Mouse (Mus musculus) stomach, postnatal 0 days (tissue): Measurements from ENCODE around the gene Zfp119b. TPM values are rescaled to one million over a fixed set of nuclear protein-coding genes. Genes with fewer than 3 reads are reported as not detected.

ENCODE experiments used
- ATAC-seq: fragments of 200-750 bp; cut with Nextera tagmentation; 2 replicates; pipeline ENCODE4 v1.8.0; 2017; ENCODE audit not compliant: low FRiP score, low TSS enrichment
- DNase-seq: peaks from one replicate; pipeline ENCODE4 v3.0.0-alpha.2; 2016; ENCODE audit warnings: low spot score
- H3K27ac ChIP-seq: fragments of 300-500 bp; sonication (generic); replicated peaks from 2 replicates; pipeline ENCODE4 v1.5.1; 2014; ENCODE audit warnings: mild to moderate bottlenecking, control low read depth
- H3K27me3 ChIP-seq: fragments of 300-500 bp; sonication (generic); 2 replicates; pipeline ENCODE4 v1.6.1; 2014; ENCODE audit warnings: low read length; ENCODE audit not compliant: control insufficient read depth, insufficient read depth
- H3K36me3 ChIP-seq: fragments of 300-500 bp; sonication (generic); 2 replicates; pipeline ENCODE4 v1.6.1; 2014; ENCODE audit warnings: low read length, mixed read lengths; ENCODE audit not compliant: control insufficient read depth, insufficient read depth
- H3K4me1 ChIP-seq: fragments of 300-500 bp; sonication (generic); replicated peaks from 2 replicates; pipeline ENCODE4 v1.6.1; 2014; ENCODE audit warnings: antibody characterized with exemption; ENCODE audit not compliant: control insufficient read depth, insufficient read depth
- H3K4me2 ChIP-seq: fragments of 300-500 bp; sonication (generic); replicated peaks from 2 replicates; pipeline ENCODE4 v1.6.1; 2014; ENCODE audit warnings: low read depth, mild to moderate bottlenecking, control low read depth, moderate library complexity
- H3K4me3 ChIP-seq: fragments of 300-500 bp; sonication (generic); 2 replicates; pipeline ENCODE4 v1.5.1; 2014; ENCODE audit warnings: low read depth, low read length, control low read depth
- H3K9ac ChIP-seq: fragments of 300-500 bp; sonication (generic); 2 replicates; pipeline ENCODE4 v1.6.1; 2014; ENCODE audit warnings: mild to moderate bottlenecking, low read length, control low read depth, mixed read lengths
- H3K9me3 ChIP-seq: fragments of 300-500 bp; sonication (generic); 2 replicates; pipeline ENCODE4 v1.6.1; 2016; ENCODE audit warnings: low read length; ENCODE audit not compliant: control insufficient read depth
- CTCF ChIP-seq: IDR thresholded peaks from 2 replicates; pipeline ENCODE4 v1.5.1; 2016; ENCODE audit warnings: antibody characterized with exemption, low read depth, mild to moderate bottlenecking, moderate library complexity
- EP300 ChIP-seq: optimal IDR thresholded peaks from 2 replicates; pipeline ENCODE3; 2016; ENCODE audit warnings: antibody characterized with exemption
- WGBS: fragments of 180-500 bp; shearing (Covaris S2); extraction: QIAGEN DNeasy Blood & Tissue Kit; methylation state at CpG from one replicate; pipeline ENCODE4 v1.1.7; 2014; 5-methylcytosine and 5-hydroxymethylcytosine counted together
- polyA plus RNA-seq: library from polyadenylated mRNA; unstranded; fragments of >200 nt; fragmentation: Nextera tagmentation; extraction: Ambion mirVana; gene quantifications from 2 replicates; pipeline ENCODE4 v1.2.1, GENCODE M21; 2015

The Zfp119b gene
- polyA plus RNA-seq = 4.9 and 5.8 TPM in 2 replicates

DNA sequence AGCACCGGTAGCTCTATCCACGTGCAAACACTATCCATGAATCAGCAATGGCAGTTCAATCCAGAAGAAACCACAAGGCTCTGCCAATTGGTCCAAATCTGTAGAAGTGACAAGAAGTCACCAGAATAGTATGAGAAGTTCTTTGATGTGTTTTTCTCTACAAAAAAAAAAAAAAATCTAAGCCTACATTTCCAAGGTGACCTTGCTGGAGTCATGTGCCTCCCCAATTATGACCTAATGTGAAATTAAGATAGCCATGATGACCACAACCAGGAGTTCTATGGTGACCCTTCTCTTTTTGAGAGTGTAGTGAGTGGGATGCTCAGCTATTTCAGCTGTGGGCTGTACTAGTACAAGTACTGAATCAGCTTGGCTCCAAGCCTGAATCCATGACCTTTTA is at the start of gene Zfp119b:
TSS of gene Zfp119b (minus strand) at position 101 of the 400 bp plus-strand sequence.
- no peaks in the 10 kb centered on the region for H3K4me1 ChIP-seq
- 82% methylated on average over 2 of the region's 2 CpGs for WGBS
- no peak within 1 kb of the TSS for H3K9ac ChIP-seq
- no peak for TF ChIP-seq EP300
- TF ChIP-seq CTCF = no peak
- DNase-seq = no peak
- no peaks in the 10 kb centered on the region for H3K36me3 ChIP-seq
- H3K27ac ChIP-seq = no peak within 1 kb of the TSS
- H3K4me2 ChIP-seq = no peak within 1 kb of the TSS
- H3K9me3 ChIP-seq = no peaks in the 10 kb centered on the region
- H3K27me3 ChIP-seq = no peaks in the 10 kb centered on the region
- no peak within 1 kb of the TSS for H3K4me3 ChIP-seq
- ATAC-seq = no peak

DNA sequence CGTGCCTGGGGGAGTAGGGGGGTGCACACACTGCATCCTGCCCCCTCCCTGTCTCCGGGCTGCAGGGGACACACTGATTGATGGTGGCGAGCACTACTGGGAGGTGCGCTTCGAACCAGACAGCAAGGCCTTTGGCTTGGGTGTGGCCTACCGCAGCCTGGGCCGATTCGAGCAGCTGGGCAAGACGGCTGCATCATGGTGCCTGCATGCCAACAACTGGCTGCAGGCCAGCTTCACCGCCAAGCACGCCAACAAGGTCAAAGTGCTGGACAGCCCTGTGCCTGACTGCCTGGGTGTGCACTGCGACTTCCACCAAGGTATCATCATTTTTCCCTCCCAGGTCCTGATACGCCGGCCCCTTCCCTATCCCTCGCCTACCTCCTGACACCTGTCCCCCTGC is 46.7 kb upstream of the Zfp119b start:
- TF ChIP-seq EP300 (no peak), CTCF (no peak)
- Histone ChIP-seq H3K36me3 (no peaks in the 10 kb centered on the region; the same call in 1 of the 2 replicates), H3K4me2 (no peak overlapping the region), H3K9ac (no peak overlapping the region), H3K27ac (no peak overlapping the region), H3K4me1 (no peaks in the 10 kb centered on the region), H3K4me3 (no peak overlapping the region), H3K27me3 (no peaks in the 10 kb centered on the region), H3K9me3 (no peaks in the 10 kb centered on the region)
- DNase-seq = no peak
- 77% methylated on average over 15 of the region's 15 CpGs for WGBS
- ATAC-seq = peak; percentile 30; the same call in 1 of the 2 replicates

DNA sequence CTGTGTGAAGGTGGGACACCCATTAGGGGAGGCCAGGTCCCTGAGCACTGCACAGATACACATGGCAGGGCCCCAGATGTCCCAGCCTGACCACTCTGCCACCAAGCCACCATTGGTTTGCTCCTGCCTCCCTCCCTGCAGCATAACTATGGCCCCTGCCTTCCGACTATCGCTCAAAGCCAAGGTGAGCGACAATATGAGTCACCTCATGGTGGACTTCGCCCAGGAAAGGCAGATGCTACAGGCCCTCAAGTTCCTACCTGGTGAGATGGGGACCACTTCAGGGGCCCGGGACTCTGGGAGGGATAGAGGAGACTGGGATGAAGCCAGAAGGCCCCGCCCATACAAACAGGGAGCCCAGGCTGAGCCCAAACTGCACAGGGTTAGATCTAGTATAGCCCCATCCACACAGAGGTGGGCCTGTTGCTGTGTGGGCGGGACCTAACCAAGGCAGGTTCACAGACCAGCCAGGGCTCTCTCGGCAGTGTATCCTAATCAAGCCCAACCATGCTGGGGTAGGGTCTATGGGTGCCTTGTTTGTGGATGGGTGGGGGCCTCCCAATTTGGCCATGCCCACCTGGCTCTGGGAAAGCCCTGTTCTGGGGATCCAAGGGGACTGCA is 41.1 kb upstream of the Zfp119b start:
- no peaks in the 10 kb centered on the region for H3K9me3 ChIP-seq
- H3K4me1 ChIP-seq = no peaks in the 10 kb centered on the region
- no peak overlapping the region for H3K4me2 ChIP-seq
- 72% methylated on average over 8 of the region's 8 CpGs for WGBS
- TF ChIP-seq CTCF (no peak), EP300 (no peak)
- no peaks in the 10 kb centered on the region for H3K36me3 ChIP-seq
- no peak overlapping the region for H3K27ac ChIP-seq
- no peak overlapping the region for H3K9ac ChIP-seq
- no peaks in the 10 kb centered on the region; the same call in 1 of the 2 replicates for H3K27me3 ChIP-seq
- DNase-seq (no peak), ATAC-seq (peak; percentile 36)
- no peak overlapping the region for H3K4me3 ChIP-seq

- WGBS = 9% methylated on average over 29 of the region's 35 CpGs
- DNase-seq (peak; percentile 29), ATAC-seq (no peak; the same call in 1 of the 2 replicates)
- H3K27me3 ChIP-seq = no peaks in the 10 kb centered on the region; the same call in 1 of the 2 replicates
- H3K4me2 ChIP-seq = peak within 1 kb of the TSS; percentile 52
- no peaks in the 10 kb centered on the region for H3K4me1 ChIP-seq
- TF ChIP-seq CTCF = no peak
- no peak for TF ChIP-seq EP300
- peak within 1 kb of the TSS; percentile 43; the same call in 1 of the 2 replicates for H3K9ac ChIP-seq
- no peaks in the 10 kb centered on the region for H3K9me3 ChIP-seq
- H3K36me3 ChIP-seq = no peaks in the 10 kb centered on the region
- H3K4me3 ChIP-seq = peak within 1 kb of the TSS; percentile 30
- H3K27ac ChIP-seq = no peak within 1 kb of the TSS
Observed at GRCm38 (mm10) chr17:55986030-55986961, 37.0 kb upstream of the Zfp119b start, which contains the start of gene Fsd1. Gene Fsd1 (plus strand): TSS chr17:55986509.

DNA sequence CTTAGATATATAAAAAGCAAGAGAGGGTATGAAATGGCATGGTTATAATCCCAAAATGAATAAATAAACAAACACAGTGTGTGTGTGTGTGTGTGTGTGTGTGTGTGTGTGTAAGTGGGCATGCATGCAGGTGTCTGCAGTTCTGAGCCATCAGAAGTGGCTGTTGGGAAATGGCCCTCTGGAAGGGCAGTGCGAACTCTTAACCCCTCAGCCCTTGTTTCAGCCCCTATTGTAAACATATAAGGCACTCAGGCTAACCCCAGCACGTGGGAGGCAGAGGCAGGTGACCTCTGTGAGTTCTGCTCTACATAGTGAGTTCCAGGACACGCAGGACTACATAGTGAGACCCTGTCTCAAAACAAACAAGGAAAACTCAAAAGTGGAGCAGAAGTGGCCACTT is 28.0 kb upstream of the Zfp119b start:
- no peak overlapping the region for H3K4me2 ChIP-seq
- no peaks in the 10 kb centered on the region for H3K9me3 ChIP-seq
- WGBS = 37% methylated on average over 3 of the region's 3 CpGs
- TF ChIP-seq CTCF (no peak), EP300 (no peak)
- no peak overlapping the region for H3K9ac ChIP-seq
- no peak overlapping the region for H3K4me3 ChIP-seq
- ATAC-seq (no peak), DNase-seq (no peak)
- H3K36me3 ChIP-seq = no peaks in the 10 kb centered on the region
- H3K4me1 ChIP-seq = no peaks in the 10 kb centered on the region
- H3K27ac ChIP-seq = no peak overlapping the region
- no peaks in the 10 kb centered on the region for H3K27me3 ChIP-seq
